Mouse (Mus musculus) bone marrow, adult 2 months (tissue): Measurements from ENCODE around the gene Rgs6. TPM values are rescaled to one million over a fixed set of nuclear protein-coding genes. Genes with fewer than 3 reads are reported as not detected.

Experiments
- H3K27ac ChIP-seq: fragments of 200-500 bp; 2 replicates; pipeline ENCODE4 v1.5.1; 2012; ENCODE audit warnings: low read depth, mild to moderate bottlenecking, control low read depth, inconsistent platforms, low read length; ENCODE audit not compliant: control insufficient read depth, poor library complexity, insufficient read depth
- H3K4me1 ChIP-seq: fragments of 200-500 bp; 2 replicates; pipeline ENCODE4 v1.6.1; 2011; ENCODE audit warnings: low read length; ENCODE audit not compliant: control insufficient read depth, insufficient read depth
- H3K4me3 ChIP-seq: fragments of 200-500 bp; replicated peaks from 2 replicates; pipeline ENCODE3; 2011; ENCODE audit warnings: mild to moderate bottlenecking, low read depth, low read length, control low read depth; ENCODE audit not compliant: control insufficient read depth
- CTCF ChIP-seq: fragments of 200-500 bp; IDR thresholded peaks from 2 replicates; pipeline ENCODE4 v1.5.1; 2011; ENCODE audit warnings: low read length, control low read depth; ENCODE audit not compliant: control insufficient read depth, insufficient read depth
- POLR2A ChIP-seq: fragments of 200-500 bp; IDR thresholded peaks from 2 replicates; pipeline ENCODE4 v1.6.1; 2011; ENCODE audit warnings: low read depth, mild to moderate bottlenecking, control low read depth, low read length, borderline replicate concordance; ENCODE audit not compliant: control insufficient read depth
- WGBS: fragments of 180-500 bp; shearing (Covaris S2); methylation state at CpG from one replicate; pipeline ENCODE4 v1.1.7; 2018; 5-methylcytosine and 5-hydroxymethylcytosine counted together
- polyA plus RNA-seq: library from polyadenylated mRNA; stranded (reverse); fragments of >200 nt; gene quantifications from 2 replicates; pipeline ENCODE4 v1.2.4, GENCODE M21; 2011; ENCODE audit warnings: low replicate concordance; ENCODE audit not compliant: missing spikeins, insufficient read depth, insufficient read length

Gene Rgs6
- polyA plus RNA-seq, 1 experiment: 1.6 TPM

DNA sequence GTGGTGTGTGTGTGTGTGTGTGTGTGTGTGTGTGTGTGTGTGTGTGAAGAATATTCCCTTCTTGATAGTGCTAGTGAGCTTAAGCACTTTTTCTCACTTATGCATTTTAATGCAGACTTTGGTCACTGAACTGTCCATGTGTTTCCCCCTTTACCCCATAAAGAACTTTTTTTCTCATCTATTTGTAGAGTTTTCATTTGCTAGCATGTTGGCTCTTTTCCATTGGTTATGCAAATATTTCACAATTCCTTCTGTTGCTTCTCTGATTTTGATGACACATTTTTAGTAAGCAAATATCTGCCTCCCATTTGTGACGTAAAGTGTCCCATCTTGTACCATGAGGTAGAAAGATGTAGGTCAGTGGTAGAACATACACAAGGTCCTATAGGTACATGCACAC, 295.0 kb downstream of the Rgs6 start:
- TF ChIP-seq CTCF (no peak), POLR2A (no peak)
- Histone ChIP-seq H3K4me1 (no peaks in the 10 kb centered on the region), H3K4me3 (no peak overlapping the region), H3K27ac (no peak overlapping the region)
- WGBS: 67% methylated on average over 1 of the region's 1 CpGs

DNA sequence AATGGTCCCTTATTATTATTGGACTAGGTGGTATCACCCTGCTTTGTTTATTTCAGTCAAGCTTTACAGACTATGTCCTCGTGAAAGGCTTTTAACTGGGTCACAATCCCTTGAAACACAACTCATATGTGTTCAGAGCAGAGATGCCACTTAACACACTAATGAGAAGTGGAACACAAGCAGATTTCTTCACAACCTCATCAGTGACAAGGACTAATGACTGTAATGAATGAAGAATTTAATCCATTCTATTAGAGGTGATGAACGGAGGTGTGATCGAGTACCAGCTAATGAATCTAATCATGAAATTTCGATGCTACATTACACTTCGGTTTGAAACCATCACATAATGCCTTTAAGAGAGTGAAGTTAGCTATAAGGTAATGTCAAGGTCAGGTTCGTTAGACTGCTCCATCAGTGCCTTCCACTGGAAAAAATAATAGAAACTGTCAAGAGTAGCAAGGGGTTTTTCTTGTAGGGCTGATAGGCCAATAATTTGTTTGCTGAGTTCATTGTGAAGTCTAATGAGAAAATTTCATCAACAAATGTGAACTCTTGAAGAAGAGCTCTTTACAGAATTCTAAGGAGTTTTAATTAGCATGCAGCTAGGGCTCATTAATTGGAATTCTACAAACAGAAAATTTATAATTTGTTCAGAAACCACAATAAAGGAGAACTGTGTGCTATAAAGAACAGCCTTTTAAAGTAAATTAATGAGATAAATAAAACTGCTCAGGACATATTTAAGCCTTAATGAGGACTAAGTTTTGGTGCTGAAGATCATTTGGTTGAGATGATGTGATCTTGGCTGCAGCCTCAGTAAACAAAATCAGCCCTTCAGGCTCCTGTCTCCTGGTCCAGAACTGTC, 307.1 kb downstream of the Rgs6 start:
- Histone ChIP-seq H3K4me1 (no peaks in the 10 kb centered on the region), H3K4me3 (no peak overlapping the region), H3K27ac (no peak overlapping the region)
- TF ChIP-seq CTCF (no peak), POLR2A (no peak)
- 75% methylated on average over 6 of the region's 6 CpGs for WGBS

DNA sequence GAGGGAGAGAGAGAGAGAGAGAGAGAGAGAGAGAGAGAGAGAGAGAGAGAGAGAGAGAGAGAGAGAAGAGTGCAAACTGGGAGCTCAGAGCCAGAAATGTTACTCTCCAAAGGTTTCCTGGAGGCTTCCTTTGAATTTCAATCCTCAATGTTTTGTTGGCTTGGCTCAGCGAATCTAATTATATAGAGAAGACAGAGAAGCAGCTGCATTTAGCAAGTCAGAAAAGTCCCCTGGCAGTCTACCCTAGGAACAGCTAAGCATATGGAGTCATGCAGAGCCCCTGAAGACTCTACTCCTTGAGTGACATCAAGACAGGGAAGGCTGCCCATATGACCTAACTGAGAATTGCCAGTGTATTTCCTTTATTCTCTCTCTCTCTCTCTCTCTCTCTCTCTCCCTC, 317.7 kb downstream of the Rgs6 start:
- Histone ChIP-seq H3K4me1 (no peaks in the 10 kb centered on the region; the same call in 1 of the 2 replicates), H3K4me3 (no peak overlapping the region), H3K27ac (no peak overlapping the region)
- 77% methylated on average over 1 of the region's 1 CpGs for WGBS
- no peak for TF ChIP-seq POLR2A
- no peak for TF ChIP-seq CTCF

DNA sequence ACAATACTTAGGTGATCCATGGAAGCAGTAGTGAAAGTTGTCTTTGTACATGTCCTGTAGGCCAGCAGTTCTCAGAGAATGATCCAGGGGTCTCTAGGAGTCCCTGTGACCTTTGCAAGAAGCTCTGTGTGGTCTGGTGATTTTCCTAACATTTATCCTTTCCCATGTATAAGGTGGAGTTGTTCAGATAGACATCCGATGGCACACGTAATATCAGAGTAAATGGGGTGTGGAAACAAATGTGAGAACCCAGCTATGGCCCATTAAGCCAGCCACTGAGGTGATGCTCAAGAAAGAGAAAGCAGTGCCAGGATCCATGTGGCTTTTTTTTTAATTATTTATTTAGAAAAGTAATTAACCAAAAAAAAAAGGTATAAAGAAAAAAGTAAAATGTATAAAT, 322.8 kb downstream of the Rgs6 start:
- H3K4me1 ChIP-seq: no peaks in the 10 kb centered on the region
- WGBS: 76% methylated on average over 2 of the region's 2 CpGs
- no peak overlapping the region for H3K27ac ChIP-seq
- no peak overlapping the region for H3K4me3 ChIP-seq
- no peak for TF ChIP-seq CTCF
- TF ChIP-seq POLR2A: no peak

DNA sequence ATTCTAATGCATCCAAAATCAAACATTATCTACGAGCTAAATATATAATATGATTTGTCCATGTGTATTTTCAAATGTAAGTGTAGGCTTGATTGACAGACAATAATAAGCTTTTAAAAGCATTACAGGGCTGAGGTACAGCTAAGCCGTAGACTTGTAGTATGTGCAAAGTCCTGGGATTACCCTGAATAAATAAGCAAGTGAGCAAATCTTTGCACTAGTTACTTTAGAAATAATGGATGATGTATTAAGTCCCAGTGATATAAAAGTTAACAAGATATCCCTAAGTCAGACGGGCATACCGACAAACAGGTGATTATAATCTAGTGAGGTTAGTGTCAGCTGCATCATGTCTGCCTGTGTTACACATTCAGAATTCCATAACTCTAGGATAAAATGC, 326.0 kb downstream of the Rgs6 start:
- no peaks in the 10 kb centered on the region for H3K4me1 ChIP-seq
- WGBS: 78% methylated on average over 4 of the region's 4 CpGs
- no peak for TF ChIP-seq POLR2A
- no peak for TF ChIP-seq CTCF
- no peak overlapping the region for H3K4me3 ChIP-seq
- no peak overlapping the region for H3K27ac ChIP-seq

DNA sequence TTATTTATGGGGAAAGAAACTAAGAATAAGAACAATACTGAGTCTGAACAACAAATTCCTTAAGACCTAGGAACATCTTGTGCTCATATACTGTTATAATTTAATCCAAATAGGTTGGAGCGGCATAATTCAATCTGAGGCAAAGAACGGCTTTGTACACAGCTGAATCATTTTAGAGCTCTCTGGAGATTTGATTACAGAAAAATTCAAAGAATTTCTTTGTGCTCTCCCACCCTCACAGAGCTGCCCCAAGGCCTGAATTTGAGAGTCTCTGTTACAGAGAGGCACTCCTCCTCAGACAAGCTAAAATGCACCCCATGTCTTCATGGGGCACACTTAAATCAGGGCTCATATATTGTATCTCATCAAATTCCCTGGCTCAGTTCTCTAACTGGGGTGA, 332.1 kb downstream of the Rgs6 start:
- Histone ChIP-seq H3K4me1 (no peaks in the 10 kb centered on the region), H3K27ac (no peak overlapping the region), H3K4me3 (no peak overlapping the region)
- 88% methylated on average over 2 of the region's 2 CpGs for WGBS
- no peak for TF ChIP-seq POLR2A
- no peak for TF ChIP-seq CTCF

DNA sequence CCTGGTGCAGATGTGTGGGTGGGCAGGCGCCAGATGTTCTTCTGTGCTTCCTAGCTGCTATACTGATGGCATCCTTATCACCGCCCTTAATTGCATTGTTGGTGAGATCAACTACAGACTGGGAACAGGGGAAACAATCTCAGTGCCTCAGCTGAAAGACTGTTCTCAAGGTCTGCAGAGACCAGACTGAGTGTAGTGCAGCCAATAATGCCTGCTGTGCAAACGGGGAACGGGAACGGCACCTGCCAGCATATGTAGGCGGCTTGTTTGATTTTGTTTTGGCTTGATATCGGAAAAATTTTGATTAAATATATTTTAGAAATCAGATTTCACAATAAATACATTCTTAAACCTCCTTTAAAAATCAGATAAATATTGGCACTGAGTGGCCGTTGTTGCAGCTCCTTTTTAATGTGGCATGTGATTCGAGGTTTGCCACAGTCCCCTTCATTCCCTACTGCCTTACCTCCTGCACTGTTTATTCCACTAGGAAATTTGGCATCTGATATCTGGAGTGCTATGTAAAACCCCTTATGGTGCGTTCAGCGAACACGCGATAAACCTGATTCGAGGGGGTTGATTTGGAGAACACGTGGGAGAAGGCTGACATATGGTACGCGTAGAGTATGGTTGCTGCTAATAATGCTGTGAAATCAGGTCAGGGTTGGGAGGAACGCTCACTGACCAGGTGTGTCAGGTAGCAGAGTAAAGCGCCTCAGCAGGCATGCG, 333.4 kb downstream of the Rgs6 start:
- no peaks in the 10 kb centered on the region for H3K4me1 ChIP-seq
- WGBS: 88% methylated on average over 20 of the region's 20 CpGs

DNA sequence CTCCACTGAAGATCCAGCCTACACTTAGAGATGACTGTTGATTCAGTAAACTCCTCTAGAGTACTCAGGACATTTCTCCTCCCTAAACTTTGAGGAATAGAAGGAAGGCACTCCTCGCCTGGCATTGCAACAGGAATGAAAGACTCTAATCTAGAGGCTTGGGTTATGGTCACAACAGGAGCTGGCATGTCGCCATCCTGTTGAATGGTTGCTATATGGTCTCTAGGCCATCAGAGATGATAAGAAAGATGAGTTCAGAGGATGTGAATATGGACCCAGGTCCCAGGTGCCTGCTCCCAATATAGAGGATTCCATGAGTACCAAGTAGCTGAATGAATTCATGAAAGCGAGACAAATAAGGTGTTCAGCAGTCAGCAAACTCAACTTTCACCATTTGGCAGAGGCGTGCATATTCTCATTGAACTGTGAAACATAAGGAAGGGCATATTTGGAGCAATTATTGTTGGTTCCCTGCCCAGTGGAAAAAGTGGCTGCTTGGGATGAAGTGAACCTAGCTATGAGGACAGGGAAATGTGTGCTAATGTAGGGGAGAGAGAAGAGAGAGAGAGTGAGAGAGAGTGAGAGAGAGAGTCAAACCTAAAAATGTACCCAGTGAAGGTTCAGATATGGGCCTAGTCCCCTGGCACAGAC, 334.9 kb downstream of the Rgs6 start:
- TF ChIP-seq POLR2A (no peak), CTCF (no peak)
- H3K4me3 ChIP-seq: no peak overlapping the region
- whole genome bisulfite sequencing: 78% methylated on average over 4 of the region's 4 CpGs
- no peak overlapping the region for H3K27ac ChIP-seq
- no peaks in the 10 kb centered on the region for H3K4me1 ChIP-seq

More for the DNA sequence above, 333.4 kb downstream of the Rgs6 start:
- no peak overlapping the region for H3K4me3 ChIP-seq
- TF ChIP-seq CTCF (no peak), POLR2A (no peak)
- no peak overlapping the region for H3K27ac ChIP-seq

DNA sequence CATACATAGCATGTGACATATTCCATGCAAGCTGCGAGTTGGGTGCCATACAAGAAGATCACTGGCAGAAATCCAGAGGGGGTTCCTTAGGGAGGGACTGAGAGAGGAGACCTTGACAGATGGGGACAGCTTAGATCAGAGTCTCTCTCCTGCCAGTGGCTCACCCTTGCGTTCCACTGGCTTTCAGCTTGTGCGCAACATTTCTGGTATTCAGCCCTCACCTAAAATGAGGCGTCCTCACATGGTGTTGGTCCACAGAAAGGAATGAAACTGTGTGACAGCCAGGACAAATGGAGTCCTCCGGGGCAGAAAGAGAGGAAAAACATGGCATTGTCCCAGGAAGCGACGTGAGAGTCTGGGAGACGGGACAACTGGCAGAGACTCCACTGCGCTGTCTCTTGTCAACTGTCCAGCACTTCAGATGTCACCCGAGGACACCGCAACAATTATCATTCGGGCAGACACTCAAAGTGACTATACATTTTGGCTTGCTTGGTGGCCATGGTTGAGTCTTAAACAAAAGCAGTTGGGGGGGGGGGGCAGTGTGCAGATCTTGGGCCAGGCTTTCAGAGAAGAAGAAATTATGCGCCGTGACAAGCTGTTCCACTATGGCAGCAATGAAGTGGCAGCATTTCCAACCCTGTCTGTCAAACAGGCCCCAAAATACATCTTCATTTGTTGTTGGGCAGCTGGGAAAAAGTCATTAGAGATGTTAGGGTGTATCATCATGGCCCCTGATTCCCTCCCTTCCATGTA, 344.8 kb downstream of the Rgs6 start:
- Histone ChIP-seq H3K4me1 (no peaks in the 10 kb centered on the region), H3K27ac (no peak overlapping the region), H3K4me3 (no peak overlapping the region)
- 85% methylated on average over 14 of the region's 14 CpGs for WGBS
- TF ChIP-seq CTCF (no peak), POLR2A (no peak)
